Mouse (Mus musculus) MEL (cell line): ENCODE measurements around the gene Srpx. TPM values are rescaled to one million over a fixed set of nuclear protein-coding genes. Genes with fewer than 3 reads are reported as not detected.

ENCODE experiments used
- DNase-seq: peaks from one replicate; pipeline ENCODE4 v3.0.0; 2011; ENCODE audit warnings: low read depth, low spot score
- H3K27ac ChIP-seq: 2 replicates; pipeline ENCODE4 v1.5.1; 2012; ENCODE audit warnings: low read depth, mild to moderate bottlenecking, control low read depth, low read length, moderate library complexity; ENCODE audit not compliant: control insufficient read depth
- H3K27me3 ChIP-seq, 2 experiments: fragments of 150-350 bp in 1 of 2; sonication (generic) in 1 of 2; 2 replicates each; pipeline ENCODE4 v1.6.1; 2012; ENCODE audit warnings: low read length in 2 of 2, mild to moderate bottlenecking in 2 of 2, improper control_type of control experiment in 1 of 2, moderate library complexity in 1 of 2; ENCODE audit not compliant: insufficient read depth in 2 of 2, control insufficient read depth in 1 of 2
- H3K36me3 ChIP-seq, 2 experiments: 2 replicates each; pipeline ENCODE4 v1.6.1; 2012 to 2014; ENCODE audit warnings: low read length in 2 of 2, improper control_type of control experiment in 1 of 2, inconsistent platforms in 1 of 2, mild to moderate bottlenecking in 1 of 2; ENCODE audit not compliant: insufficient read depth in 2 of 2, control insufficient read depth in 1 of 2
- H3K4me1 ChIP-seq, 2 experiments: fragments of 150-350 bp in 1 of 2; sonication (generic) in 1 of 2; 2 replicates each; pipeline ENCODE4 v1.6.1; 2012; ENCODE audit warnings: low read length in 2 of 2, improper control_type of control experiment in 1 of 2, mild to moderate bottlenecking in 1 of 2; ENCODE audit not compliant: insufficient read depth in 2 of 2, control insufficient read depth in 1 of 2
- H3K4me3 ChIP-seq, 2 experiments: fragments of 150-350 bp in 1 of 2; sonication (generic) in 1 of 2; 2 replicates each; pipeline ENCODE4 v1.5.1; 2012; ENCODE audit warnings: low read depth in 2 of 2, low read length in 2 of 2, mild to moderate bottlenecking in 2 of 2, moderate library complexity in 2 of 2, control low read depth in 1 of 2, improper control_type of control experiment in 1 of 2; ENCODE audit not compliant: control insufficient read depth in 1 of 2, insufficient read depth in 1 of 2
- H3K79me2 ChIP-seq: 2 replicates; pipeline ENCODE4 v1.6.1; 2012; ENCODE audit warnings: mild to moderate bottlenecking, low read length, moderate library complexity; ENCODE audit not compliant: control insufficient read depth, poor library complexity, insufficient read depth
- H3K9ac ChIP-seq: 2 replicates; pipeline ENCODE4 v1.6.1; 2012; ENCODE audit warnings: low read depth, mild to moderate bottlenecking, control low read depth, low read length, moderate library complexity; ENCODE audit not compliant: control insufficient read depth, poor library complexity, severe bottlenecking
- H3K9me3 ChIP-seq: fragments of 150-350 bp; sonication (generic); replicated peaks from 2 replicates; pipeline ENCODE4 v1.6.1; 2012; ENCODE audit warnings: mild to moderate bottlenecking, low read length, improper control_type of control experiment, moderate library complexity; ENCODE audit not compliant: insufficient read depth
- BHLHE40 ChIP-seq: IDR thresholded peaks from 2 replicates; pipeline ENCODE4 v1.6.1; 2012; ENCODE audit warnings: low read depth, mild to moderate bottlenecking, inconsistent platforms, low read length, improper control_type of control experiment, borderline replicate concordance
- CHD2 ChIP-seq: IDR thresholded peaks from 2 replicates; pipeline ENCODE4 v1.6.1; 2011; ENCODE audit warnings: low read length, improper control_type of control experiment
- E2F4 ChIP-seq: IDR thresholded peaks from 2 replicates; pipeline ENCODE4 v1.6.1; 2011; ENCODE audit warnings: low read depth, low read length, improper control_type of control experiment, borderline replicate concordance
- GABPA ChIP-seq: IDR thresholded peaks from 2 replicates; pipeline ENCODE4 v1.6.1; 2012; ENCODE audit warnings: low read depth, mild to moderate bottlenecking, inconsistent platforms, low read length, improper control_type of control experiment, moderate library complexity
- GATA1 ChIP-seq: IDR thresholded peaks from 2 replicates; pipeline ENCODE4 v1.6.1; 2011; ENCODE audit warnings: low read depth, low read length, improper control_type of control experiment
- KAT2A ChIP-seq: conservative IDR thresholded peaks from 2 replicates; pipeline ENCODE4 v1.6.1; 2012; ENCODE audit warnings: low read depth, low read length, improper control_type of control experiment, inconsistent platforms
- MAFK ChIP-seq: IDR thresholded peaks from 2 replicates; pipeline ENCODE4 v1.6.1; 2011; ENCODE audit warnings: low read depth, mild to moderate bottlenecking, low read length, improper control_type of control experiment, borderline replicate concordance
- MAX ChIP-seq: IDR thresholded peaks from 2 replicates; pipeline ENCODE4 v1.6.1; 2011; ENCODE audit warnings: low read length, improper control_type of control experiment
- MAZ ChIP-seq: IDR thresholded peaks from 2 replicates; pipeline ENCODE4 v1.6.1; 2012; ENCODE audit warnings: low read depth, mild to moderate bottlenecking, inconsistent platforms, low read length, improper control_type of control experiment
- MXI1 ChIP-seq: IDR thresholded peaks from 2 replicates; pipeline ENCODE4 v1.6.1; 2011; ENCODE audit warnings: mild to moderate bottlenecking, low read depth, low read length, improper control_type of control experiment
- MYB ChIP-seq: IDR thresholded peaks from 2 replicates; pipeline ENCODE4 v1.6.1; 2011; ENCODE audit warnings: mild to moderate bottlenecking, low read depth, low read length, improper control_type of control experiment
- MYC ChIP-seq: IDR thresholded peaks from 2 replicates; pipeline ENCODE4 v1.6.1; 2011; ENCODE audit warnings: low read depth, mild to moderate bottlenecking, low read length, improper control_type of control experiment, moderate library complexity
- NELFE ChIP-seq: IDR thresholded peaks from 2 replicates; pipeline ENCODE4 v1.6.1; 2011; ENCODE audit warnings: low read depth, low read length, improper control_type of control experiment
- POLR2A ChIP-seq, 2 experiments: IDR thresholded peaks; 2 replicates each; pipeline ENCODE4 v1.6.1; 2011 to 2012; ENCODE audit warnings: low read length in 2 of 2, mild to moderate bottlenecking in 2 of 2, control low read depth in 1 of 2, improper control_type of control experiment in 1 of 2, low read depth in 1 of 2, moderate library complexity in 1 of 2; ENCODE audit not compliant: control insufficient read depth in 1 of 2, insufficient read depth in 1 of 2, poor library complexity in 1 of 2
- POLR2AphosphoS2 ChIP-seq: IDR thresholded peaks from 2 replicates; pipeline ENCODE4 v1.6.1; 2011; ENCODE audit warnings: low read length, improper control_type of control experiment
- RAD21 ChIP-seq: IDR thresholded peaks from 2 replicates; pipeline ENCODE4 v1.6.1; 2011; ENCODE audit warnings: mild to moderate bottlenecking, low read depth, low read length, improper control_type of control experiment
- TAL1 ChIP-seq: IDR thresholded peaks from 2 replicates; pipeline ENCODE4 v1.6.1; 2012; ENCODE audit warnings: mild to moderate bottlenecking, inconsistent platforms, low read length, moderate library complexity, mixed read lengths
- TBP ChIP-seq: IDR thresholded peaks from 2 replicates; pipeline ENCODE4 v1.8.0; 2011; ENCODE audit warnings: low read depth, low read length, improper control_type of control experiment
- TCF12 ChIP-seq: IDR thresholded peaks from 2 replicates; pipeline ENCODE4 v1.6.1; 2014; ENCODE audit warnings: low read depth, mild to moderate bottlenecking, inconsistent platforms, low read length, improper control_type of control experiment, moderate library complexity
- USF1 ChIP-seq: IDR thresholded peaks from 2 replicates; pipeline ENCODE4 v1.6.1; 2014; ENCODE audit warnings: low read depth, mild to moderate bottlenecking, inconsistent platforms, low read length, improper control_type of control experiment, moderate library complexity
- USF2 ChIP-seq, 2 experiments: IDR thresholded peaks; 2 replicates each; pipeline ENCODE4 v1.6.1; 2011 to 2012; ENCODE audit warnings: improper control_type of control experiment in 2 of 2, low read length in 2 of 2, borderline replicate concordance in 1 of 2, inconsistent platforms in 1 of 2, low read depth in 1 of 2, mild to moderate bottlenecking in 1 of 2; ENCODE audit not compliant: insufficient read depth in 1 of 2
- ZC3H11A ChIP-seq: IDR thresholded peaks from 2 replicates; pipeline ENCODE4 v1.6.1; 2012; ENCODE audit warnings: low read depth, mild to moderate bottlenecking, inconsistent platforms, low read length, improper control_type of control experiment
- ZNF384 ChIP-seq: IDR thresholded peaks from 2 replicates; pipeline ENCODE4 v1.6.1; 2012; ENCODE audit warnings: low read depth, mild to moderate bottlenecking, inconsistent platforms, low read length, improper control_type of control experiment
- polyA plus RNA-seq, 2 experiments: library from polyadenylated mRNA; stranded (reverse) in 1 of 2; unstranded in 1 of 2; fragments of >175 nt in 1 of 2; fragments of >200 nt in 1 of 2; gene quantifications; 2 replicates each; pipeline versions ENCODE4 v1.2.1 to v1.2.4; 2012; ENCODE audit warnings: low replicate concordance in 2 of 2, low read depth in 1 of 2; ENCODE audit not compliant: insufficient read length in 2 of 2, insufficient read depth in 1 of 2, missing spikeins in 1 of 2
- total RNA-seq: library from RNA; depleted of rRNA; stranded (reverse); fragments of 300-350 nt; gene quantifications from 2 replicates; pipeline ENCODE4 v1.2.3, GENCODE M21; 2012

Gene Srpx
- total and polyA plus RNA-seq, 3 experiments = not detected

DNA sequence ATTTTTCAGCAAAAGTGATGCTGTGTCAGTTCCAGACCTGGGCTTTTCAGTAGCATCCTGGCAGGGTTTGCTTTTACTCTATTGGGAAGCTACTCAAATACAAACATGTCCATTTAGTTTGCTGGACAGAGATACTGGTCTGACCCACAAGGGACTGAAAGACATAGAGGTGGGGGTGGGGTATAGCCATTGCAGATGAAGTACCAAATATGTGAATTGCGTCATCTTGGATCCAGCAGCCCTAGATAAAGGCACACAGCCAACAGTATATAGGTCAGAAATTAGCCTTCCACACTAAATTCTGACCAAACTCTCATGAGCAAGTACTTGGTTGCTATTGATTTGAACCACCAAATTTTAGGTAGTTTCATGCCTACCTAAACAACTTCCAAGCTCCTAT lies 14.8 kb downstream of the Srpx start:
- H3K9me3 ChIP-seq = no peaks in the 10 kb centered on the region
- H3K36me3 ChIP-seq = no peaks in the 10 kb centered on the region
- no peak overlapping the region for H3K27ac ChIP-seq
- no peak overlapping the region for H3K9ac ChIP-seq
- no peak for DNase-seq
- TF ChIP-seq RAD21 (no peak), BHLHE40 (no peak), CHD2 (no peak), USF1 (no peak), GATA1 (no peak), NELFE (no peak), MAX (no peak), MXI1 (no peak), MAZ (no peak), KAT2A (no peak), TBP (no peak), MYB (no peak), TAL1 (no peak)
- no peaks in the 10 kb centered on the region for H3K4me1 ChIP-seq
- H3K27me3 ChIP-seq = no peaks in the 10 kb centered on the region
- no peaks in the 10 kb centered on the region for H3K79me2 ChIP-seq
- H3K4me3 ChIP-seq = no peak overlapping the region

DNA sequence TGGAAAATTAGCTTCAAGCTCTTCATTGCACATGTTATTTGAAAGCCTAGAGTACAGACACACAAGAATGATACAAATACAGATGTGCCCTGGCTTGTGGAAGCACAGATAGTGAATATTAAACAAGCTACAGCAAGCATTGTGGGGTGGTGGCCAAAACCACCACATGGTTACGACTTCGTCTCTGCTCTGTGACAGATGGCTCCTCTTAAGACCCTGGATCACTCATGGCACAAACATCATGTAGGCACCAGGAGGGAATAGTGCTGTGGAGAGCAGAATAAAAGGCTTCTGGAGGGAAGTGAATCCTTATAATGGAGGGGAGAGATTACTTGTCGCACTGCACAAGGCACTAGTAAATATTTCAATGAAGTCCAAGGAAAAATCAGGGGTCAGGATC lies 21.7 kb downstream of the Srpx start:
- no peak for DNase-seq
- TF ChIP-seq MAX = no peak
- no peak for TF ChIP-seq TCF12
- no peak for TF ChIP-seq ZC3H11A
- no peak for TF ChIP-seq MAFK
- TF ChIP-seq GABPA = no peak
- no peak for TF ChIP-seq E2F4
- TF ChIP-seq MAZ = no peak
- no peak for TF ChIP-seq MYC
- TF ChIP-seq ZNF384 = no peak
- TF ChIP-seq USF2 (IDR thresholded peaks at IDR 0.05; ENCODE audit: borderline replicate concordance in 1 of 2, insufficient read depth in 1 of 2, low read depth in 1 of 2, low read length in 2 of 2) = no peak
- TF ChIP-seq POLR2AphosphoS2 = no peak
- TF ChIP-seq POLR2A (IDR thresholded peaks at IDR 0.05; ENCODE audit: control insufficient read depth in 1 of 2, insufficient read depth in 1 of 2, low read depth in 1 of 2, low read length in 2 of 2, poor library complexity in 1 of 2) = no peak

More for the DNA sequence above, 21.7 kb downstream of the Srpx start:
- H3K27me3 ChIP-seq = no peaks in the 10 kb centered on the region
- H3K9ac ChIP-seq = no peak overlapping the region
- H3K4me3 ChIP-seq = no peak overlapping the region
- no peaks in the 10 kb centered on the region for H3K4me1 ChIP-seq
- no peaks in the 10 kb centered on the region for H3K36me3 ChIP-seq
- no peaks in the 10 kb centered on the region for H3K79me2 ChIP-seq
- no peak overlapping the region for H3K27ac ChIP-seq
- no peaks in the 10 kb centered on the region for H3K9me3 ChIP-seq
